Comparison of ENCODE assay signal across 17 mouse cellular contexts in genomic region chr5:52609672-52610071, GRCm38 (mm10). TPM values are rescaled to one million over a fixed set of nuclear protein-coding genes. Genes with fewer than 3 reads are reported as not detected.
DNase-seq lines count a peak whose midpoint lies in the region; ATAC-seq and TF ChIP-seq lines count a peak whose summit lies in the region.
"Had no signal": no experiment of that assay in that cellular context is flagged by ENCODE, and none has a peak within 500 bp of the region (broad histone marks: within the 10 kb centered on the region; RNA-seq: fewer than 3 reads in every experiment).

No protein-coding gene starts in this region.

- H3K27ac ChIP-seq in stomach, embryonic 15.5 days = peak overlapping the region; percentile 61
- no peak overlapping the region for H3K27ac ChIP-seq in stomach, postnatal 0 days (replicated peaks)
- H3K27ac ChIP-seq: heart, adult 2 months; heart, embryonic 15.5 days; hindbrain, embryonic 13.5 days; liver, embryonic 12.5 days; neural tube, embryonic 15.5 days had no signal

- no peak overlapping the region for H3K4me3 ChIP-seq in stomach, embryonic 15.5 days (replicated peaks)
- no peak overlapping the region for H3K4me3 ChIP-seq in stomach, postnatal 0 days (ENCODE audit: low read depth, low read length)
- H3K4me3 ChIP-seq: heart, adult 2 months; heart, embryonic 15.5 days; hindbrain, embryonic 13.5 days; liver, embryonic 12.5 days; myocyte; neural tube, embryonic 15.5 days had no signal

- peaks cover 12% of the 10 kb centered on the region; the same call in 1 of the 2 replicates for H3K4me1 ChIP-seq in stomach, embryonic 15.5 days
- H3K4me1 ChIP-seq in stomach, postnatal 0 days (replicated peaks; ENCODE audit: control insufficient read depth, insufficient read depth) = peaks cover under 1% of the 10 kb centered on the region; the same call in 1 of the 2 replicates

- H3K9ac ChIP-seq in stomach, embryonic 15.5 days = no peak overlapping the region
- no peak overlapping the region for H3K9ac ChIP-seq in stomach, postnatal 0 days (ENCODE audit: low read length)
- H3K9ac ChIP-seq: heart, embryonic 15.5 days; hindbrain, embryonic 13.5 days; liver, embryonic 12.5 days; lung, embryonic 14.5 days; neural tube, embryonic 15.5 days had no signal

- H3K4me2 ChIP-seq in stomach, embryonic 15.5 days = no peak overlapping the region
- H3K4me2 ChIP-seq in stomach, postnatal 0 days (replicated peaks; ENCODE audit: low read depth) = no peak overlapping the region
- H3K4me2 ChIP-seq: heart, embryonic 15.5 days; hindbrain, embryonic 13.5 days; liver, embryonic 12.5 days; lung, embryonic 14.5 days; neural tube, embryonic 15.5 days had no signal

- no peak for ATAC-seq in stomach, embryonic 15.5 days (ENCODE audit: insufficient read depth, low FRiP score, low read depth)
- ATAC-seq in stomach, postnatal 0 days (ENCODE audit: low FRiP score, low TSS enrichment) = no peak
- ATAC-seq in CD4-positive, CD25-positive, alpha-beta regulatory T cell, adult 4 months = peak; percentile 45
- 0 out of 2 replicates have a peak, but pooled peaks have one; percentile 31 for ATAC-seq in megakaryocyte progenitor cell, adult 5-6 weeks (replicated peaks; ENCODE audit: poor library complexity)
- ATAC-seq: liver, embryonic 12.5 days had no signal

- no peaks in the 10 kb centered on the region for H3K9me3 ChIP-seq in stomach, embryonic 15.5 days
- H3K9me3 ChIP-seq in stomach, postnatal 0 days (ENCODE audit: control insufficient read depth, low read length) = no peaks in the 10 kb centered on the region
- H3K9me3 ChIP-seq: heart, embryonic 15.5 days had no signal

- no peaks in the 10 kb centered on the region for H3K27me3 ChIP-seq in stomach, embryonic 15.5 days (replicated peaks)
- no peaks in the 10 kb centered on the region for H3K27me3 ChIP-seq in stomach, postnatal 0 days (ENCODE audit: control insufficient read depth, insufficient read depth, low read length)
- H3K27me3 ChIP-seq: heart, embryonic 15.5 days; hindbrain, embryonic 13.5 days; liver, embryonic 12.5 days; neural tube, embryonic 15.5 days had no signal

- no peak for TF ChIP-seq EP300 in stomach, postnatal 0 days (optimal IDR thresholded peaks at IDR 0.05)

- TF ChIP-seq CTCF in stomach, postnatal 0 days (IDR thresholded peaks at IDR 0.05; ENCODE audit: low read depth) = no peak

- no peaks in the 10 kb centered on the region for H3K36me3 ChIP-seq in stomach, embryonic 15.5 days
- no peaks in the 10 kb centered on the region for H3K36me3 ChIP-seq in stomach, postnatal 0 days (ENCODE audit: control insufficient read depth, insufficient read depth, low read length)
- H3K36me3 ChIP-seq: heart, embryonic 15.5 days; hindbrain, embryonic 13.5 days; liver, embryonic 12.5 days; neural tube, embryonic 15.5 days had no signal

- intact Hi-C loops in heart, postnatal 10 days (cut with DNase I) = no loop called here

- 63% methylated on average over 10 of the region's 10 CpGs for WGBS in stomach, embryonic 15.5 days
- WGBS in stomach, postnatal 0 days = 49% methylated on average over 10 of the region's 10 CpGs

- peak; percentile 53 to 69 for DNase-seq in cerebellum, postnatal 10 days
- no peak for DNase-seq in cerebellum, adult 9-11 months
- DNase-seq in stomach, postnatal 0 days (ENCODE audit: low spot score) = no peak
- DNase-seq in spleen, postnatal 4 days (ENCODE audit: low spot score in 2 of 2) = no peak
- DNase-seq in heart, postnatal 10 days = no peak
- DNase-seq: heart, adult 2 months; kidney, adult 9 months; kidney, postnatal 36 days; lung, embryonic 14.5 days had no signal

RNA-seq across cellular contexts. Expression of gene Lgi2, which starts 43.4 kb away (rescaled TPM):
- 14.1 and 16.1 TPM in 2 replicates for polyA plus RNA-seq in stomach, embryonic 15.5 days (2015; fragmentation: Nextera tagmentation; extraction: Ambion mirVana)
- 4.8 and 5.5 TPM in 2 replicates for polyA plus RNA-seq in stomach, postnatal 0 days (2015; fragmentation: Nextera tagmentation; extraction: Ambion mirVana)
- polyA plus RNA-seq in CD4-positive, CD25-positive, alpha-beta regulatory T cell, adult 4 months (2017; shearing (Covaris generic)) = not detected
- total RNA-seq in megakaryocyte progenitor cell, adult 5-6 weeks (2015) = not detected in 2 replicates
- total RNA-seq in megakaryocyte progenitor cell, adult 5-6 weeks (2017) = 0.04 TPM in 1 of 2 replicates, not detected in the other
- 1 to 10 TPM; 1.3 to 1.4 TPM for total RNA-seq in heart, postnatal 10 days (2021)

RNA-seq across cellular contexts. Expression of gene Sepsecs, which starts 59.8 kb away (rescaled TPM):
- polyA plus RNA-seq in stomach, embryonic 15.5 days (2015; fragmentation: Nextera tagmentation; extraction: Ambion mirVana) = 9.4 and 10.7 TPM in 2 replicates
- polyA plus RNA-seq in stomach, postnatal 0 days (2015; fragmentation: Nextera tagmentation; extraction: Ambion mirVana) = 6.1 and 6.2 TPM in 2 replicates
- 1 to 10 TPM; 5.4 to 5.6 TPM for polyA plus RNA-seq in CD4-positive, CD25-positive, alpha-beta regulatory T cell, adult 4 months (2017; shearing (Covaris generic))
- total RNA-seq in megakaryocyte progenitor cell, adult 5-6 weeks (2015) = 12.7 and 13.2 TPM in 2 replicates
- total RNA-seq in megakaryocyte progenitor cell, adult 5-6 weeks (2017) = 15.8 and 16.7 TPM in 2 replicates
- total RNA-seq in heart, postnatal 10 days (2021) = 10 to 100 TPM in 1 of 2 experiments, 1 to 10 TPM in 1; 9.5 to 10.2 TPM

Comparison
In these comparisons a context has a peak if more than half of its experiments do, and no peak if none do; other contexts are left out.
1. DNase-seq: peak in cerebellum, postnatal 10 days (2 of 2); none in cerebellum, adult 9-11 months (single experiment), stomach, postnatal 0 days (single experiment), spleen, postnatal 4 days (0 of 2) and heart, postnatal 10 days (0 of 2).
2. ATAC-seq: peak in CD4-positive, CD25-positive, alpha-beta regulatory T cell, adult 4 months (single experiment) and megakaryocyte progenitor cell, adult 5-6 weeks (single experiment); none in stomach, embryonic 15.5 days (single experiment) and stomach, postnatal 0 days (single experiment).